Mouse (Mus musculus): ENCODE measurements around the gene Marveld1. TPM values are rescaled to one million over a fixed set of nuclear protein-coding genes. Genes with fewer than 3 reads are reported as not detected.

The Marveld1 gene
- polyA plus RNA-seq (2012; rRNA removed), result 215 and 250 TPM in 2 replicates

DNA sequence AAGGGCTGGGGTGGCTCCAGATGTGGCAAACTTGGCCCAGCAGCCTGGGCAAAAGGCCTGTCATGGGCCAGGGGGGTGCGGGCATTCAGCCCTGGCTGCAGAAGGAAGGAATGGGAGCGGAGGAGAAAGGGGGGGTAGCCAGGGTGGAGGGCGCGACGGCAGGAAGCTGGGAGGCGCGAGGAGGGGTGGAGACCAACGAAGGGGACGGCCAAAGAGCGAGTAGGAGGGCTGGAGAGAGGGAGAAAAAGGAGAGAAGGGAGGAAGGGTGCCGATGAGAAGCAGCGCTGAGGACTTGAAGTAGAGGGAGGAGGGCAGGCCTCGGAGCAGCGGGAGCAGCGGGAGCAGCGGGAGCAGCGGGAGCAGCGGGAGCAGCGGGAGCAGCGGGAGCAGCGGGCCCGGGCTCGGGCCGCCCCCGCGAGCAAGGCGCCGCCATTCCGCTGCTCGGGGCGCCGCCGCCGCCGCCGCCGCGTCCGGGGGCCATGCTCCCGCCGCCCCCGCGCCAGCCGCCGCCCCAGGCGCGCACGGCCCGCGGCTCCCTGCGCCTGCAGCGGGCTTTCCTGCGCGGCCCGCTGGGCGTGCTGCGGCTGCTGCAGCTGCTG, at the start of gene Marveld1:
TSS of gene Marveld1 (plus strand) at position 231 of the 599 bp plus-strand sequence.
- no peak for TF ChIP-seq CTCF (IDR thresholded peaks at IDR 0.05; ENCODE audit: insufficient read depth, low read length)
- peak; percentile 96 for TF ChIP-seq POLR2A (IDR thresholded peaks at IDR 0.05; ENCODE audit: borderline replicate concordance, extremely low read depth, low read depth, low read length)
- H3K4me3 ChIP-seq (replicated peaks; ENCODE audit: extremely low read depth, low read depth, low read length), result peak within 1 kb of the TSS; percentile 78
- WGBS, result 0% methylated on average over 41 of the region's 57 CpGs
- peak; percentile 82 for DNase-seq
- H3K4me1 ChIP-seq (ENCODE audit: control insufficient read depth, insufficient read depth, low read length), result peaks cover 33% of the 10 kb centered on the region

DNA sequence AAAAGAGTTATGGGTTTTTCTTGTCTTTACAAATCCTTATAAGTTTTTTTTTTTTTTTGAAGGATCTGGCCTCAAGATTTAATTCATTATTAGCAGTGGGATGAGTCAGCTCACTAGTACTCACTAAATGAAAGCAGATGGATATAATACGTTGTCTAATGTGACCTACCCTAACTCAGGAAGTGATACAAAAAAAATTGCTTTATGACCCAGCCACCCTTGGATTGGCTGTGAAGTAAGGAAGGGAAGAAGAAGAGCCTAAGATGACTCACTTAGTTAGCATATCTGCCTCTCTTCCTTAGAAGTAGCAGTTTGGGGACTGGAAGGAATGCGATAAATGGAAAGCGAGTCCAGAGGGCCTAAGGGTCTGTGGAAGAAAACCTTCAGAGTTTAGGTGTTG, 47.8 kb upstream of the Marveld1 start:
- 67% methylated on average over 3 of the region's 3 CpGs for WGBS
- Histone ChIP-seq H3K4me3 (replicated peaks; ENCODE audit: extremely low read depth, low read depth, low read length) (no peak overlapping the region), H3K4me1 (ENCODE audit: control insufficient read depth, insufficient read depth, low read length) (no peaks in the 10 kb centered on the region)
- DNase-seq, result no peak
- no peak for TF ChIP-seq POLR2A (IDR thresholded peaks at IDR 0.05; ENCODE audit: borderline replicate concordance, extremely low read depth, low read depth, low read length)
- no peak for TF ChIP-seq CTCF (IDR thresholded peaks at IDR 0.05; ENCODE audit: insufficient read depth, low read length)

DNA sequence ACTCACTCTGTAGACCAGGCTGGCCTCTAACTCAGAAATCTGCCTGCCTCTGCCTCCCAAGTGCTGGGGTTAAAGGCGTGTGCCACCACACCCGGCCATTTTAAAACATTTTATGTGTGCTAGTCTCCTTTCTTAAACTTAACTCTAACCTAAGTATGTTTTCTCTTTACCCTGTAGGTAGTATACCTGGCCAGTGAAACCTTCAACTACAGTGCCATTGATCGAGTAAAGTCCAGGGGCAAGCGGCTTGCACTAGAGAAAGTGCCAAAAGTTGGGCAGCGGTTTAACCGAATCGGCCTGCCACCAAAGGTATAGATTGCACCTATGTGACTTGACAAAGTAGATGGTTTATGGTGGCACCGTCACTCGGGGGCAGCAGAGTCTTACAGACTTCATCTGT, 42.5 kb upstream of the Marveld1 start:
- no peak for DNase-seq
- TF ChIP-seq CTCF (IDR thresholded peaks at IDR 0.05; ENCODE audit: insufficient read depth, low read length) (0 out of 2 replicates have a peak, but pooled peaks have one; percentile 27), POLR2A (IDR thresholded peaks at IDR 0.05; ENCODE audit: borderline replicate concordance, extremely low read depth, low read depth, low read length) (no peak)
- Histone ChIP-seq H3K4me1 (ENCODE audit: control insufficient read depth, insufficient read depth, low read length) (no peaks in the 10 kb centered on the region), H3K4me3 (replicated peaks; ENCODE audit: extremely low read depth, low read depth, low read length) (no peak overlapping the region)
- WGBS, result 93% methylated on average over 9 of the region's 9 CpGs

DNA sequence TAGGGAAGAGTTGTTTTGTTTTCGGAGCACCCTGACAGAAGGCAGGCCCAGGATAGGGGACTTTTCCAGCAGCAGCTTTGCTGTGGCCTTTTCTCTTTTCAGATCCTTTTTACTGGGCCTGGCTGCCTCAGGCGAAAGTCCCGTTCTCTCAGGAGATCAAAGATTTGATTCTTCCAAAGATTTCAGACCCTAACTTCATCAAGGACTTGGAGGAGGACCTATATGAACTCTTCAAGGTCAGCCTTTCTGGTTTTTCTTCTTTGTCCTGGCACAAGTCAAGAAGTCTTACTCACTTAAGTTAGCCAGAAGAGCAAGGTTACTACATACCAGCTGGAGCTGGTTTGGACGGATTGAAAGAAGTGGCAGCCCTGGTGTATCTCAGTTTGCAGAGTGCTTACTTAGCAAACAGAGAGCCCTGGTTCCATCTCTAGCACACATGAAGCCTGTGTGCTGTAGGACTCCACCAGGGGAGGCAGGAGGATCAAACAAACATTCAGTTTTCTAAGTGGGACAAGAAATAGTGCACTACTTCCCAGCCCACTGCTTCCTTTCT, 31.3 kb upstream of the Marveld1 start:
- Histone ChIP-seq H3K4me3 (replicated peaks; ENCODE audit: extremely low read depth, low read depth, low read length) (no peak overlapping the region), H3K4me1 (ENCODE audit: control insufficient read depth, insufficient read depth, low read length) (no peaks in the 10 kb centered on the region)
- TF ChIP-seq POLR2A (IDR thresholded peaks at IDR 0.05; ENCODE audit: borderline replicate concordance, extremely low read depth, low read depth, low read length), result no peak
- no peak for TF ChIP-seq CTCF (IDR thresholded peaks at IDR 0.05; ENCODE audit: insufficient read depth, low read length)
- 68% methylated on average over 4 of the region's 4 CpGs for WGBS
- no peak for DNase-seq

DNA sequence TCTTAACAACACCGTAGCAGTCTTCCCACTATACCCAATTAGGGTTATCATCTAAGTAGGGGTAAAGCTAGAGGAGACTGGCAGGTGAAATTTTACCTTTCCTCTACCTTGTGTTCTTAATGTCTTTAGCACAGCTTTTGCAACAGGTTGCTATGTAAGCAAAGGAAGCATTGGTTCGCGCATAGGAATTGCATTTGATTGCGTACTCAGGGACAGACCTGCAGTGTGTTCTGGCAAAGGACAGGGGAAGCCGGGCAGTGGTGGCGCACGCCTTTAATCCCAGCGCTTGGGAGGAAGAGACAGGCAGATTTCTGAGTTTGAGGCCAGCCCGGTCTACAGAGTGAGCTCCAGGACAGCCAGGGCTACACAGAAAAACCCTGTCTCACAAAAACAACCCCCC, 29.1 kb upstream of the Marveld1 start:
- TF ChIP-seq CTCF (IDR thresholded peaks at IDR 0.05; ENCODE audit: insufficient read depth, low read length) (no peak), POLR2A (IDR thresholded peaks at IDR 0.05; ENCODE audit: borderline replicate concordance, extremely low read depth, low read depth, low read length) (no peak)
- Histone ChIP-seq H3K4me1 (ENCODE audit: control insufficient read depth, insufficient read depth, low read length) (no peaks in the 10 kb centered on the region), H3K4me3 (replicated peaks; ENCODE audit: extremely low read depth, low read depth, low read length) (no peak overlapping the region)
- no peak for DNase-seq
- WGBS, result 77% methylated on average over 9 of the region's 9 CpGs

DNA sequence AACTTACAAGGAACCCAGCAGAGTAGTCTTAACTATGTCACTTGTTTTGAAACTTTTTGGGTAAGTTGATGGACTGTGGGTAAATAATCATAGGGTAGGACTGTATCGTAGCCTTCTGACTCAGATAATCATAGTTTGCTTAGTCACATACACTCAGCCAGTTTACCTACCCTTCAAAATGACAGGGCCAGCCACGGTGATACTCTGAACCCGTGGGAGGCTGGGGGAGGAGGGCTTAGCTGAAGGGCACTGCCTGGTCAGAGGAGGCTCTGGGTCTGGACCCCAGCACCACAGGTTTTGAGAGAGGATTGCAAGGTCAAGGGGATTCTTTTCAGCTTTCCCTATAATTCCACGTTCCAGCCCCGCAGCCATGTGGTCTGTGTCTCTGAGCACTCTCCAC, 28.6 kb upstream of the Marveld1 start:
- WGBS, result 69% methylated on average over 5 of the region's 5 CpGs
- H3K4me1 ChIP-seq (ENCODE audit: control insufficient read depth, insufficient read depth, low read length), result no peaks in the 10 kb centered on the region
- no peak for DNase-seq
- TF ChIP-seq CTCF (IDR thresholded peaks at IDR 0.05; ENCODE audit: insufficient read depth, low read length) (no peak), POLR2A (IDR thresholded peaks at IDR 0.05; ENCODE audit: borderline replicate concordance, extremely low read depth, low read depth, low read length) (no peak)
- H3K4me3 ChIP-seq (replicated peaks; ENCODE audit: extremely low read depth, low read depth, low read length), result no peak overlapping the region

DNA sequence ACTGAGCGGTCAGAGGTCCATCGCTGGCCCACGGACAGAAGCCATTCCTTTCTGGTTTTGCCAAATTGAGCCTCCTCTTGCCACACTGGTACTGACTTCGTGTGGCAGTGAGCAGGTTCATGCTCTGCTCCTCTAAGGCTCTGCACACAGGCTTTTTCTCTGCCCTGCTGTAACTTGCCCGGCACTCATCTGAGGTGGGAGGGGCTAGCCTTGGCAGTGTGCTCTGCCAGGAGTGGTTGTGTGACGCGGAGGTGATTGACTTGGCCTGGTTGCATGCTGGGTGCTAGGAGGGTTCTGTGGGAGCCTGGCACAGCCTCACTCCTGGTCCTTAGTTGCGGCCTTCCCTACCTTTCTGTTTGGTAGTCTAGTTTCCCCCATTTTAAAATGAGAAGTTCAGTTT, 26.7 kb upstream of the Marveld1 start:
- TF ChIP-seq POLR2A (IDR thresholded peaks at IDR 0.05; ENCODE audit: borderline replicate concordance, extremely low read depth, low read depth, low read length), result no peak
- no peak for TF ChIP-seq CTCF (IDR thresholded peaks at IDR 0.05; ENCODE audit: insufficient read depth, low read length)
- Histone ChIP-seq H3K4me3 (replicated peaks; ENCODE audit: extremely low read depth, low read depth, low read length) (no peak overlapping the region), H3K4me1 (ENCODE audit: control insufficient read depth, insufficient read depth, low read length) (no peaks in the 10 kb centered on the region)
- 66% methylated on average over 8 of the region's 8 CpGs for WGBS
- DNase-seq, result peak; percentile 44

DNA sequence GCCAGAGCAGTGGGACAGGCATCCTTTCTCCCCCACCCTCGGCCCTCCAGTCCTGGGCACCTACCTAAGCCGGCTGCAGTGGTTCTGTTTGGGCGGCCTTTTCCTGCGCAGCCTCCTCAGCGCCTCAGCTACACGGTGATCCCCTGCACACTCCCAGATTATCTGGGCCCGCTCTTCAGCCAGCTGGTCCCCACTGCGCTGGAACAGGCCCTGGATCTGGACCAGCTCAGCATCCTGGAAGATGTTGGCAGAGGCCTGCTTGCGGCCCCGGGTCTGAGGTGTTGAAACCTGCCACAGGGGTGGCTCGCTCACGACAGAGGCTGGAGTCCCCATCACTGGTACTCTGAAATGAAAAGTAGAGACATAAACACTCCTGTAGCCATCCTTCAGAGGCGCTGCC, 22.5 kb upstream of the Marveld1 start:
- 74% methylated on average over 13 of the region's 13 CpGs for WGBS
- H3K4me3 ChIP-seq (replicated peaks; ENCODE audit: extremely low read depth, low read depth, low read length), result no peak overlapping the region
- no peak for DNase-seq
- TF ChIP-seq CTCF (IDR thresholded peaks at IDR 0.05; ENCODE audit: insufficient read depth, low read length) (no peak), POLR2A (IDR thresholded peaks at IDR 0.05; ENCODE audit: borderline replicate concordance, extremely low read depth, low read depth, low read length) (no peak)
- H3K4me1 ChIP-seq (ENCODE audit: control insufficient read depth, insufficient read depth, low read length), result peaks cover 12% of the 10 kb centered on the region

DNA sequence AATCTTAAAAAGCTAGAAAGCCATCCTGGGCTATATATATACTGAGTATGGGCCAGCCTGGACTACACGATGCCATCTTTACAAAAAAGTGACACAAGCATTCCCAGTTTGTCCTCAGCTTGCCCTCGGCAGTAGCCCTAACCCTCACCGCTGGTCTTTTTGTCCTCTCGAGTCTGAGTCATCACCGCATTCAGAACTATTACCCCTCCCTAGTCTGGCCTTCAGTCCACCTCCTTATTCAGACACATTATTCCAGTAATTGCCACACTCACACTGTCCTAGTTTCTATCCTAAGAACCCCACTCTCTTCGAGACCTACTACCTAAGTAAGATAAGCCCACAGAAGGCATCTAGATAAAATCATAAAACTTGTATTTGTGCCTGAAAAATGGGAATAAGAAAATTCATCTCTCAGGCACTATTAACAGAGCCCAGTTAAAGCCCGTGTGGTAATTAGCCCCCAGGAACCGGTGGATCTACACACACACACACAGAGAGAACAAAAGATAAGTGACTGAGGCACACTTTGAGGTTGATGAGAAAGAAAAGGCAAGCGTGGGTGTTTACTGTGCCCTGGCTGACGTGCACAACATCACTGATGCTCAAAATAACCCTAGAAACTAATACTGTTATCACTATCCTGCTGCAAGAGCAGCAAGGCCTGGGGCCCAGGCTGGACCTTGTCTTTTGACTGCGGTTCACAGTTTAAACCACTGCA, 21.5 kb upstream of the Marveld1 start:
- no peak for TF ChIP-seq POLR2A (IDR thresholded peaks at IDR 0.05; ENCODE audit: borderline replicate concordance, extremely low read depth, low read depth, low read length)
- no peak for TF ChIP-seq CTCF (IDR thresholded peaks at IDR 0.05; ENCODE audit: insufficient read depth, low read length)
- Histone ChIP-seq H3K4me3 (replicated peaks; ENCODE audit: extremely low read depth, low read depth, low read length) (no peak overlapping the region), H3K4me1 (ENCODE audit: control insufficient read depth, insufficient read depth, low read length) (peaks cover 13% of the 10 kb centered on the region)
- no peak for DNase-seq
- 63% methylated on average over 11 of the region's 11 CpGs for WGBS

DNA sequence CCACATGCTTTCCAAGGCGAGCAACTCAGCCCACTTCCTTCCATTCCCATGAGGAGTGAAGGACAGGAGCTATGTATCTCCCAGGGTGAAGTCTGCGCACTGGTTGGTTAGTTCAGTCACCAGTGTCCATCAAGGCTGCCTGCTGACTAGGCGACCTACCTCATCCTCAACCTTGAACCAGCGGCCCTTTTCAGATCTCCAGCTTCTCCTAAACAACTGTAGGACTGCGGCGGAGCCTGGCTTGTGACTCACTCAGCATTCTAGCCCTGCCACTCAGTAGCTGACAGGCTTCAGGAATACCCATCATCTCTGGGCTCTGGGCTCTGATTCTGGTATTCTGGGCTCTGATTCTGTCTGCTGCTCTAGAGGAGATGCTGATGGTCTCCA, 21.0 kb upstream of the Marveld1 start:
- 81% methylated on average over 6 of the region's 6 CpGs for WGBS
- peaks cover 18% of the 10 kb centered on the region for H3K4me1 ChIP-seq (ENCODE audit: control insufficient read depth, insufficient read depth, low read length)
- DNase-seq, result no peak
- TF ChIP-seq POLR2A (IDR thresholded peaks at IDR 0.05; ENCODE audit: borderline replicate concordance, extremely low read depth, low read depth, low read length), result no peak
- no peak for TF ChIP-seq CTCF (IDR thresholded peaks at IDR 0.05; ENCODE audit: insufficient read depth, low read length)
- H3K4me3 ChIP-seq (replicated peaks; ENCODE audit: extremely low read depth, low read depth, low read length), result no peak overlapping the region
